Mouse (Mus musculus): ENCODE data around the gene Gjd2. TPM values are rescaled to one million over a fixed set of nuclear protein-coding genes. Genes with fewer than 3 reads are reported as not detected.

The Gjd2 gene
- not detected in 2 replicates for polyA plus RNA-seq (2014; fragmentation: Nextera tagmentation; extraction: Ambion mirVana)

GRCm38 (mm10) chr2:114013295-114013771, at the start of gene Gjd2:
Gene Gjd2, minus strand, starts transcription at chr2:114013619.
- peak within 1 kb of the TSS; percentile 74 for H3K4me2 ChIP-seq (replicated peaks; ENCODE audit: low read depth, low read length)
- peaks cover 50% of the 10 kb centered on the region for H3K27me3 ChIP-seq (ENCODE audit: control insufficient read depth, insufficient read depth, low read length)
- peak within 1 kb of the TSS; percentile 39 for H3K4me3 ChIP-seq (ENCODE audit: low read length)
- no peak within 1 kb of the TSS for H3K27ac ChIP-seq (ENCODE audit: low read depth, low read length)
- ATAC-seq (ENCODE audit: low FRiP score, low TSS enrichment) = peak; percentile 84
- peaks cover 6% of the 10 kb centered on the region; the same call in 1 of the 2 replicates for H3K4me1 ChIP-seq (ENCODE audit: control insufficient read depth, insufficient read depth, low read length)
- under 1% methylated on average over 57 of the region's 60 CpGs for WGBS
- no peaks in the 10 kb centered on the region for H3K9me3 ChIP-seq (ENCODE audit: control insufficient read depth, low read length)
- H3K36me3 ChIP-seq (ENCODE audit: control insufficient read depth, insufficient read depth, low read length) = no peaks in the 10 kb centered on the region
- peak within 1 kb of the TSS; percentile 28; the same call in 1 of the 2 replicates for H3K9ac ChIP-seq (ENCODE audit: low read depth, low read length)

GRCm38 (mm10) chr2:114060071-114060591, 46.7 kb upstream of the Gjd2 start:
- H3K9me3 ChIP-seq (ENCODE audit: control insufficient read depth, low read length) = no peaks in the 10 kb centered on the region
- no peak overlapping the region for H3K4me2 ChIP-seq (replicated peaks; ENCODE audit: low read depth, low read length)
- H3K9ac ChIP-seq (ENCODE audit: low read depth, low read length) = no peak overlapping the region
- no peaks in the 10 kb centered on the region for H3K27me3 ChIP-seq (ENCODE audit: control insufficient read depth, insufficient read depth, low read length)
- no peaks in the 10 kb centered on the region for H3K4me1 ChIP-seq (ENCODE audit: control insufficient read depth, insufficient read depth, low read length)
- H3K36me3 ChIP-seq (ENCODE audit: control insufficient read depth, insufficient read depth, low read length) = no peaks in the 10 kb centered on the region
- no peak overlapping the region for H3K27ac ChIP-seq (ENCODE audit: low read depth, low read length)
- 51% methylated on average over 6 of the region's 6 CpGs for WGBS
- H3K4me3 ChIP-seq (ENCODE audit: low read length) = no peak overlapping the region
- no peak for ATAC-seq (ENCODE audit: low FRiP score, low TSS enrichment)

GRCm38 (mm10) chr2:114059608-114060007, 46.2 kb upstream of the Gjd2 start:
- WGBS = 57% methylated on average over 1 of the region's 1 CpGs
- no peak for ATAC-seq (ENCODE audit: low FRiP score, low TSS enrichment)

GRCm38 (mm10) chr2:114058226-114058796, 44.9 kb upstream of the Gjd2 start:
- Histone ChIP-seq H3K4me2 (replicated peaks; ENCODE audit: low read depth, low read length) (no peak overlapping the region), H3K4me3 (ENCODE audit: low read length) (no peak overlapping the region), H3K9ac (ENCODE audit: low read depth, low read length) (no peak overlapping the region), H3K36me3 (ENCODE audit: control insufficient read depth, insufficient read depth, low read length) (no peaks in the 10 kb centered on the region), H3K9me3 (ENCODE audit: control insufficient read depth, low read length) (no peaks in the 10 kb centered on the region), H3K27ac (ENCODE audit: low read depth, low read length) (no peak overlapping the region), H3K27me3 (ENCODE audit: control insufficient read depth, insufficient read depth, low read length) (no peaks in the 10 kb centered on the region), H3K4me1 (ENCODE audit: control insufficient read depth, insufficient read depth, low read length) (no peaks in the 10 kb centered on the region)
- WGBS = 87% methylated on average over 10 of the region's 10 CpGs
- no peak for ATAC-seq (ENCODE audit: low FRiP score, low TSS enrichment)

More at GRCm38 (mm10) chr2:114059608-114060007, 46.2 kb upstream of the Gjd2 start:
- Histone ChIP-seq H3K27ac (ENCODE audit: low read depth, low read length) (no peak overlapping the region), H3K4me1 (ENCODE audit: control insufficient read depth, insufficient read depth, low read length) (no peaks in the 10 kb centered on the region), H3K9ac (ENCODE audit: low read depth, low read length) (no peak overlapping the region), H3K4me2 (replicated peaks; ENCODE audit: low read depth, low read length) (no peak overlapping the region), H3K27me3 (ENCODE audit: control insufficient read depth, insufficient read depth, low read length) (no peaks in the 10 kb centered on the region), H3K9me3 (ENCODE audit: control insufficient read depth, low read length) (no peaks in the 10 kb centered on the region), H3K4me3 (ENCODE audit: low read length) (no peak overlapping the region), H3K36me3 (ENCODE audit: control insufficient read depth, insufficient read depth, low read length) (no peaks in the 10 kb centered on the region)

- H3K9ac ChIP-seq (ENCODE audit: low read depth, low read length) = no peak overlapping the region
- no peak; the same call in 1 of the 2 replicates for ATAC-seq (ENCODE audit: low FRiP score, low TSS enrichment)
- H3K27me3 ChIP-seq (ENCODE audit: control insufficient read depth, insufficient read depth, low read length) = no peaks in the 10 kb centered on the region
- H3K4me3 ChIP-seq (ENCODE audit: low read length) = no peak overlapping the region
- H3K4me2 ChIP-seq (replicated peaks; ENCODE audit: low read depth, low read length) = no peak overlapping the region
- no peaks in the 10 kb centered on the region for H3K9me3 ChIP-seq (ENCODE audit: control insufficient read depth, low read length)
- no peaks in the 10 kb centered on the region for H3K4me1 ChIP-seq (ENCODE audit: control insufficient read depth, insufficient read depth, low read length)
- H3K27ac ChIP-seq (ENCODE audit: low read depth, low read length) = no peak overlapping the region
- no peaks in the 10 kb centered on the region for H3K36me3 ChIP-seq (ENCODE audit: control insufficient read depth, insufficient read depth, low read length)
- WGBS = 23% methylated on average over 10 of the region's 10 CpGs
Observed at GRCm38 (mm10) chr2:114057303-114057853, 44.0 kb upstream of the Gjd2 start.

GRCm38 (mm10) chr2:114054129-114054528, 40.7 kb upstream of the Gjd2 start:
- Histone ChIP-seq H3K36me3 (ENCODE audit: control insufficient read depth, insufficient read depth, low read length) (no peaks in the 10 kb centered on the region), H3K9me3 (ENCODE audit: control insufficient read depth, low read length) (no peaks in the 10 kb centered on the region), H3K4me3 (ENCODE audit: low read length) (no peak overlapping the region), H3K27me3 (ENCODE audit: control insufficient read depth, insufficient read depth, low read length) (no peaks in the 10 kb centered on the region), H3K4me1 (ENCODE audit: control insufficient read depth, insufficient read depth, low read length) (no peaks in the 10 kb centered on the region), H3K27ac (ENCODE audit: low read depth, low read length) (no peak overlapping the region), H3K4me2 (replicated peaks; ENCODE audit: low read depth, low read length) (no peak overlapping the region), H3K9ac (ENCODE audit: low read depth, low read length) (no peak overlapping the region)
- 85% methylated on average over 4 of the region's 4 CpGs for WGBS
- ATAC-seq (ENCODE audit: low FRiP score, low TSS enrichment) = no peak

GRCm38 (mm10) chr2:114052696-114053598, 39.5 kb upstream of the Gjd2 start, which contains the start of gene Actc1:
Gene Actc1, minus strand, starts transcription at chr2:114053548.
- Histone ChIP-seq H3K9me3 (ENCODE audit: control insufficient read depth, low read length) (no peaks in the 10 kb centered on the region), H3K27me3 (ENCODE audit: control insufficient read depth, insufficient read depth, low read length) (no peaks in the 10 kb centered on the region), H3K4me1 (ENCODE audit: control insufficient read depth, insufficient read depth, low read length) (no peaks in the 10 kb centered on the region), H3K4me3 (ENCODE audit: low read length) (no peak within 1 kb of the TSS), H3K27ac (ENCODE audit: low read depth, low read length) (no peak within 1 kb of the TSS), H3K4me2 (replicated peaks; ENCODE audit: low read depth, low read length) (peak within 1 kb of the TSS; percentile 28), H3K9ac (ENCODE audit: low read depth, low read length) (no peak within 1 kb of the TSS), H3K36me3 (ENCODE audit: control insufficient read depth, insufficient read depth, low read length) (no peaks in the 10 kb centered on the region)
- peak; percentile 75 for ATAC-seq (ENCODE audit: low FRiP score, low TSS enrichment)
- 11% methylated on average over 14 of the region's 14 CpGs for WGBS

- Histone ChIP-seq H3K9me3 (ENCODE audit: control insufficient read depth, low read length) (no peaks in the 10 kb centered on the region), H3K36me3 (ENCODE audit: control insufficient read depth, insufficient read depth, low read length) (no peaks in the 10 kb centered on the region), H3K4me2 (replicated peaks; ENCODE audit: low read depth, low read length) (no peak overlapping the region), H3K27me3 (ENCODE audit: control insufficient read depth, insufficient read depth, low read length) (no peaks in the 10 kb centered on the region), H3K27ac (ENCODE audit: low read depth, low read length) (no peak overlapping the region), H3K4me3 (ENCODE audit: low read length) (no peak overlapping the region), H3K9ac (ENCODE audit: low read depth, low read length) (no peak overlapping the region), H3K4me1 (ENCODE audit: control insufficient read depth, insufficient read depth, low read length) (no peaks in the 10 kb centered on the region)
- no peak for ATAC-seq (ENCODE audit: low FRiP score, low TSS enrichment)
- 91% methylated on average over 14 of the region's 14 CpGs for WGBS
Observed at GRCm38 (mm10) chr2:114051871-114052241, 38.4 kb upstream of the Gjd2 start.

Measured in kidney, embryonic 14.5 days (tissue).